Mouse (Mus musculus): ENCODE measurements at regions not wholly inside any gene's neighbourhood (a gene's known extent, or its start where the extent isn't known, plus 50 kb on each side); places are given as distances from the start of the nearest gene placed in this dataset.

GRCm38 (mm10) chr13:102583984-102584645, 109.2 kb upstream of the Cd180 start:
- no peak for DNase-seq (ENCODE audit: low spot score in 2 of 2)

GRCm38 (mm10) chr13:102586215-102586614, 107.1 kb upstream of the Cd180 start:
- no peak for DNase-seq (ENCODE audit: low spot score in 2 of 2)

- DNase-seq (ENCODE audit: low spot score in 2 of 2), result no peak
Measured at GRCm38 (mm10) chr13:102589680-102590435, 103.5 kb upstream of the Cd180 start.

- no peak for DNase-seq (ENCODE audit: low spot score in 2 of 2)
Measured at GRCm38 (mm10) chr13:102591803-102592537, 101.4 kb upstream of the Cd180 start.

- DNase-seq (ENCODE audit: low spot score in 2 of 2), result peak; percentile 4 to 5
Measured at GRCm38 (mm10) chr13:102593405-102594200, 99.8 kb upstream of the Cd180 start.

GRCm38 (mm10) chr13:102594201-102594600, 99.2 kb upstream of the Cd180 start:
- DNase-seq (ENCODE audit: low spot score in 2 of 2), result no peak

- no peak for DNase-seq (ENCODE audit: low spot score in 2 of 2)
Measured at GRCm38 (mm10) chr13:102595602-102596001, 97.8 kb upstream of the Cd180 start.

- DNase-seq (ENCODE audit: low spot score in 2 of 2), result no peak
Measured at GRCm38 (mm10) chr13:102596101-102596500, 97.3 kb upstream of the Cd180 start.

GRCm38 (mm10) chr13:102598181-102598580, 95.2 kb upstream of the Cd180 start:
- DNase-seq (ENCODE audit: low spot score in 2 of 2), result no peak

GRCm38 (mm10) chr13:102599602-102600001, 93.8 kb upstream of the Cd180 start:
- DNase-seq (ENCODE audit: low spot score in 2 of 2), result no peak

- no peak for DNase-seq (ENCODE audit: low spot score in 2 of 2)
Measured at GRCm38 (mm10) chr13:102600026-102600425, 93.3 kb upstream of the Cd180 start.

GRCm38 (mm10) chr13:102624461-102624860, 68.9 kb upstream of the Cd180 start:
- no peak for DNase-seq (ENCODE audit: low spot score in 2 of 2)

GRCm38 (mm10) chr13:102625171-102625835, 68.1 kb upstream of the Cd180 start:
- DNase-seq (ENCODE audit: low spot score in 2 of 2), result no peak

- no peak for DNase-seq (ENCODE audit: low spot score in 2 of 2)
Measured at GRCm38 (mm10) chr13:102625836-102626340, 67.5 kb upstream of the Cd180 start.

- DNase-seq (ENCODE audit: low spot score in 2 of 2), result no peak
Measured at GRCm38 (mm10) chr13:102627786-102628185, 65.6 kb upstream of the Cd180 start.

GRCm38 (mm10) chr13:102629176-102629575, 64.2 kb upstream of the Cd180 start:
- no peak for DNase-seq (ENCODE audit: low spot score in 2 of 2)

GRCm38 (mm10) chr13:102634236-102634957, 59.0 kb upstream of the Cd180 start:
- DNase-seq (ENCODE audit: low spot score in 2 of 2), result no peak

- no peak for DNase-seq (ENCODE audit: low spot score in 2 of 2)
Measured at GRCm38 (mm10) chr13:102636032-102636431, 57.3 kb upstream of the Cd180 start.

GRCm38 (mm10) chr13:102637059-102637458, 56.3 kb upstream of the Cd180 start:
- DNase-seq (ENCODE audit: low spot score in 2 of 2), result no peak

- DNase-seq (ENCODE audit: low spot score in 2 of 2), result no peak
Measured at GRCm38 (mm10) chr13:102639651-102640050, 53.7 kb upstream of the Cd180 start.

All from spleen, postnatal 36 days (tissue).